Mouse (Mus musculus): ENCODE results near the gene Cyfip1. TPM values are rescaled to one million over a fixed set of nuclear protein-coding genes. Genes with fewer than 3 reads are reported as not detected.
A peak's percentile ranks its signal among the peaks of the same experiment; 100 is the strongest.

The Cyfip1 gene
- polyA plus RNA-seq, 1 experiment from 2014 or later, result 128 TPM

DNA sequence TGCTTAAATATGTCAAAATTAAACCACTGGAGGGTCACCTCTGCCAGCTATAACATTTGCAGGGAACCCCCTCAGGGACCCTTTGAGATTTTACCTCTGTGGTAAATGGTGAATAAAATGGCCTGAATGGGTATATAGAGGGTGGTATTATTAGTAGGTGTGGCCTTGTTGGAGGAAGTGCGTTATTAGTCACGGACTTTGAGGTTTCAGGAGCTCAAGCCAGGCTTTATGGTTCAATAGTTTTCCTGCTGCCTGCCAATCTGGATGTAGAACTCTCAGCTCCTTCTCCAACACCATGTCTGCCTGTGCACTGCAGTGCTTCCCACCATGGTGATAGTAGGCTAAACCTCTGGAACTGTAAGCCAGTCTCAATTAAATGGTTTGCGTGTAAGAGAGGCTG, 27.7 kb downstream of the Cyfip1 start:
- WGBS, result 87% methylated on average over 3 of the region's 3 CpGs
- 0 out of 2 replicates have a peak, but pooled peaks cover 3% of the 10 kb centered on the region for H3K4me1 ChIP-seq (ENCODE audit: control insufficient read depth, insufficient read depth, low read length)
- ATAC-seq (ENCODE audit: insufficient number of reproducible peaks, insufficient read depth, low FRiP score, low read depth), result no peak
- no peaks in the 10 kb centered on the region for H3K27me3 ChIP-seq (ENCODE audit: control insufficient read depth, insufficient read depth, low read length)
- H3K4me3 ChIP-seq (ENCODE audit: low read depth, low read length), result no peak overlapping the region
- no peak overlapping the region for H3K9ac ChIP-seq (replicated peaks; ENCODE audit: low read depth, low read length)
- no peak overlapping the region for H3K4me2 ChIP-seq (replicated peaks; ENCODE audit: low read depth, low read length)
- peaks cover 15% of the 10 kb centered on the region for H3K36me3 ChIP-seq (ENCODE audit: control insufficient read depth, insufficient read depth, low read length)
- H3K27ac ChIP-seq (ENCODE audit: low read length), result no peak overlapping the region
- H3K9me3 ChIP-seq (ENCODE audit: control insufficient read depth, low read depth, low read length), result no peaks in the 10 kb centered on the region

DNA sequence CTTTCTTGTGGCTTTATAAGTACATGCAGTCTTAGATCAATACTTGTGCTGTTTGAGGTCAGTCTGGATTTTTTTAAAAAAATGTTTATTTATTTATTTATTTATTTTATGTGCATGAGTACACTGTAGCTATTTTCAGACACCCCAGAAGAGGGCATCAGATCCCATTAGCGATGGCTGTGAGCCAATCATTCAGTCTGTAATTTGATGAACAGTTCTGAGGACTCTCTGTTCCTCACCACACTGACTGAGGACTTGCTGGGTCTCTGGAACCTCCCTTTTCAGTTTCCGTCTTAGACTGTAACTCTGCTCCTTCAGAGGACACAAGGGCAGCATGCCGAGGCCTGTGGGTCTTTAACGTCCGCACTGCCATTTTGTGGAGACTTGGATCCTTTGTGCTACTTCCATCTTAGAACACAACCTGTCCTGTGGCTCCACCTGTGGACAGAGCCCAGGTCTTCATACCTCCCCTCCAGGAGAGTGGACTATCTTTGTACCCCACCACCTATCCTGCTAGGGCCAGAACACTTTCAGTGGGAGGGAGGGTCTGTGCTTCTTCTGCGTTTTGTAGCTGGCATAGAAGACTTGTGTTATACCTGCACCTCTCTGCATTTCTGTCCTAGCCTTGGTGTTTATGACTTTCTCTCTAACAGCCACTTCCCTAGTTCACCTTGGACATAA, 28.9 kb downstream of the Cyfip1 start:
- H3K9me3 ChIP-seq (ENCODE audit: control insufficient read depth, low read depth, low read length), result no peaks in the 10 kb centered on the region
- H3K4me3 ChIP-seq (ENCODE audit: low read depth, low read length), result no peak overlapping the region
- H3K9ac ChIP-seq (replicated peaks; ENCODE audit: low read depth, low read length), result no peak overlapping the region
- H3K4me2 ChIP-seq (replicated peaks; ENCODE audit: low read depth, low read length), result no peak overlapping the region
- WGBS, result 92% methylated on average over 6 of the region's 6 CpGs
- H3K27ac ChIP-seq (ENCODE audit: low read length), result no peak overlapping the region
- H3K36me3 ChIP-seq (ENCODE audit: control insufficient read depth, insufficient read depth, low read length), result peaks cover 22% of the 10 kb centered on the region
- no peaks in the 10 kb centered on the region for H3K27me3 ChIP-seq (ENCODE audit: control insufficient read depth, insufficient read depth, low read length)
- ATAC-seq (ENCODE audit: insufficient number of reproducible peaks, insufficient read depth, low FRiP score, low read depth), result 0 out of 2 replicates have a peak, but pooled peaks have one; percentile 18
- 0 out of 2 replicates have a peak, but pooled peaks cover 3% of the 10 kb centered on the region for H3K4me1 ChIP-seq (ENCODE audit: control insufficient read depth, insufficient read depth, low read length)

DNA sequence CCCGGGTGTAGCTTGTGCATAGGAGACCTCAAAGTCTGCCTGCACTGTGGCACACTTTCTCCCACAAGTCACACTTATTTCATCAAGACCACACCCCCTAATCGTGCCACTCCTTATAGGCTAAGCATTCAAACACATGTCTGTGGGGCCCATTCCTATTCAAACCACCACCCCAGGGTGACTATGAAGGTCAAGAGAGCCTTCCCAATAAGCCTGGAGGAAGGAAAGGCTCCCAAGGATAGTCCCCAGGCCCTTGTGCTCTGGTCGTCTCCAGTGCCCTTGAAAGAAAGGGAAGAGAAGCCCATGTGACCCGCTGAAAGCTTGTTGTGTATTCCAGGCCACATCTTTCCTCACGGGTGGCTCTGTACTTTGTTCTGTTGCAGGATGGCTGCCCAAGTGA, 29.9 kb downstream of the Cyfip1 start:
- Histone ChIP-seq H3K4me3 (ENCODE audit: low read depth, low read length) (no peak overlapping the region), H3K27me3 (ENCODE audit: control insufficient read depth, insufficient read depth, low read length) (no peaks in the 10 kb centered on the region), H3K9ac (replicated peaks; ENCODE audit: low read depth, low read length) (no peak overlapping the region), H3K9me3 (ENCODE audit: control insufficient read depth, low read depth, low read length) (no peaks in the 10 kb centered on the region), H3K4me1 (ENCODE audit: control insufficient read depth, insufficient read depth, low read length) (no peaks in the 10 kb centered on the region), H3K4me2 (replicated peaks; ENCODE audit: low read depth, low read length) (no peak overlapping the region), H3K36me3 (ENCODE audit: control insufficient read depth, insufficient read depth, low read length) (peaks cover 26% of the 10 kb centered on the region), H3K27ac (ENCODE audit: low read length) (no peak overlapping the region)
- ATAC-seq (ENCODE audit: insufficient number of reproducible peaks, insufficient read depth, low FRiP score, low read depth), result no peak
- WGBS, result 79% methylated on average over 5 of the region's 5 CpGs

DNA sequence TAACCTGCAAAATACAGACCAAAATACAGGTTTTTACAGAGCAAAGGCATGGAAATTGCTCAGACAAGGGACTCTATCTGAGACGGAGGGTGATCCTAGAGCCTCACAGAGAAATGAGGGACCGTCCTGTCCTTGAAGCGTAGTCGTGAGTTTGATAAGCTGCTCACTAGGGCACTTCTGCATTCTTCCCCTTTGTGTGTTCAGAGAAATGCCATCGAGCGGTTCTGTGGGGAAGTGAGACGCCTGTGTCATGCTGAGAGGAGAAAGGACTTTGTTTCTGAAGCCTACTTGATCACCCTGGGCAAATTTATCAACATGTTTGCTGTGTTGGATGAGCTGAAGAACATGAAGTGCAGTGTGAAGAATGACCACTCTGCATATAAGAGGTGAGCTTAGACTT, 33.2 kb downstream of the Cyfip1 start:
- no peak for ATAC-seq (ENCODE audit: insufficient number of reproducible peaks, insufficient read depth, low FRiP score, low read depth)

DNA sequence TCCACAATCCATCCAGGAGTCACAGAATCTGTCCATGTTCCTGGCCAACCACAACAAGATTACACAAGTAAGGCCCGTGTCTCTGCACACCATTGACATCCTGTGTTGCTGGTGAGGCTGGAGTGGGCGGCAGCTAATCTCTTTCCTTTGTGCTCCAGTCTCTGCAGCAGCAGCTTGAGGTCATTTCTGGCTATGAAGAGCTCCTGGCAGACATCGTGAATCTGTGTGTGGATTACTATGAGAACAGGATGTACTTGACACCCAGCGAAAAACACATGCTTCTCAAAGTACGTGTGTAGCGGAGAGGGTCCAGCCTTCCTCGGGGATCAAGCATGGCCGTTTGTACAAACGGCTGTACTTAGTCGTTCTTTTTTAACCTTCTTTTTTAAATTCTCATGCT, 36.2 kb downstream of the Cyfip1 start:
- WGBS, result 86% methylated on average over 10 of the region's 10 CpGs
- no peaks in the 10 kb centered on the region for H3K4me1 ChIP-seq (ENCODE audit: control insufficient read depth, insufficient read depth, low read length)
- peaks cover 63% of the 10 kb centered on the region for H3K36me3 ChIP-seq (ENCODE audit: control insufficient read depth, insufficient read depth, low read length)
- H3K9ac ChIP-seq (replicated peaks; ENCODE audit: low read depth, low read length), result no peak overlapping the region
- no peak overlapping the region for H3K4me3 ChIP-seq (ENCODE audit: low read depth, low read length)
- H3K27ac ChIP-seq (ENCODE audit: low read length), result no peak overlapping the region
- H3K9me3 ChIP-seq (ENCODE audit: control insufficient read depth, low read depth, low read length), result no peaks in the 10 kb centered on the region
- H3K4me2 ChIP-seq (replicated peaks; ENCODE audit: low read depth, low read length), result no peak overlapping the region
- no peaks in the 10 kb centered on the region for H3K27me3 ChIP-seq (ENCODE audit: control insufficient read depth, insufficient read depth, low read length)
- ATAC-seq (ENCODE audit: insufficient number of reproducible peaks, insufficient read depth, low FRiP score, low read depth), result no peak

More for the DNA sequence above, 33.2 kb downstream of the Cyfip1 start:
- Histone ChIP-seq H3K4me2 (replicated peaks; ENCODE audit: low read depth, low read length) (no peak overlapping the region), H3K4me3 (ENCODE audit: low read depth, low read length) (no peak overlapping the region), H3K36me3 (ENCODE audit: control insufficient read depth, insufficient read depth, low read length) (peaks cover 55% of the 10 kb centered on the region), H3K27me3 (ENCODE audit: control insufficient read depth, insufficient read depth, low read length) (no peaks in the 10 kb centered on the region), H3K9me3 (ENCODE audit: control insufficient read depth, low read depth, low read length) (no peaks in the 10 kb centered on the region), H3K4me1 (ENCODE audit: control insufficient read depth, insufficient read depth, low read length) (no peaks in the 10 kb centered on the region), H3K9ac (replicated peaks; ENCODE audit: low read depth, low read length) (no peak overlapping the region), H3K27ac (ENCODE audit: low read length) (no peak overlapping the region)
- WGBS, result 89% methylated on average over 7 of the region's 7 CpGs

DNA sequence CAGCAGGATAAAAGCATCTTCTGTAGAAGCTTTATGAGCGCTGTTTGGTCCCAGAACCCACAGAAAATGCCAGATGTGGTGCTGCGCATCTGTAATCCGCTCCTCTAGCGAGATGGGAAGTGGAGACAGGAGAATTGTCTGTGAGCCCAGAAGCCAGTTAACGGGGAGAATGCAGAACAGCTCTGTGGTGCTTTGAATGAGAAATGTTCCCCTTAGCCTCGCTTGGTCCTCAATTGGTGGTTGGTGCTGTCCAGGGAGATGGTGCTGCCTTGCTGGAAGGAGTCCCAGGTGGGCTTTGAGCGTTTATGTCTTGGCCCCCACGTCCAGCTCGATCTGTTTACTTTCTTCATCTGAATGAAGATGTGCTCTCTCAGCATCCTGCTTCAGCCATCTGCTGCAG, 39.3 kb downstream of the Cyfip1 start:
- 82% methylated on average over 9 of the region's 9 CpGs for WGBS

DNA sequence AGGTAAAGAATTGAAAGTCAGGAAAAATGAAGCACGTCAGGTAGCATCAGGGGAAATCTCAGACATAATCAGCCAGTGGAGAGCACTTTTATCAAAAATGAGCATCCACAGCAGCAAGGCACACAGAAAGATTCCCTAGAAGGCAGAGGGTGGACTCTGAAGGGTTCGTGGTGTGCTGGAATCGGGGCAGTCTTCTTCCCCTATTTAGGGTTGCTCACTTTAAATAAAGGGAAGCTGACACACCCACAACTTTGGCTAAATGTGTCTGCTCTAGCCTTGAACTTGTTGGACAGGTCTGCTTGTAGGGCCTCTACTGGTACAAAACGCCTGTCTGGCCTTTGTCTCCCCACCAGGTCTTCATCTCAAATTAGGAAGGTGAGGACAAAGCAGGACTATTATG, 47.1 kb downstream of the Cyfip1 start:
- WGBS, result 89% methylated on average over 4 of the region's 4 CpGs
- no peak overlapping the region for H3K27ac ChIP-seq (ENCODE audit: low read length)
- H3K27me3 ChIP-seq (ENCODE audit: control insufficient read depth, insufficient read depth, low read length), result no peaks in the 10 kb centered on the region
- no peak overlapping the region for H3K4me3 ChIP-seq (ENCODE audit: low read depth, low read length)
- H3K9ac ChIP-seq (replicated peaks; ENCODE audit: low read depth, low read length), result no peak overlapping the region
- peaks cover 40% of the 10 kb centered on the region for H3K36me3 ChIP-seq (ENCODE audit: control insufficient read depth, insufficient read depth, low read length)
- H3K4me2 ChIP-seq (replicated peaks; ENCODE audit: low read depth, low read length), result no peak overlapping the region
- H3K9me3 ChIP-seq (ENCODE audit: control insufficient read depth, low read depth, low read length), result no peaks in the 10 kb centered on the region
- no peak for ATAC-seq (ENCODE audit: insufficient number of reproducible peaks, insufficient read depth, low FRiP score, low read depth)
- H3K4me1 ChIP-seq (ENCODE audit: control insufficient read depth, insufficient read depth, low read length), result no peaks in the 10 kb centered on the region

More for the DNA sequence above, 39.3 kb downstream of the Cyfip1 start:
- H3K9ac ChIP-seq (replicated peaks; ENCODE audit: low read depth, low read length), result no peak overlapping the region
- no peaks in the 10 kb centered on the region for H3K4me1 ChIP-seq (ENCODE audit: control insufficient read depth, insufficient read depth, low read length)
- no peak for ATAC-seq (ENCODE audit: insufficient number of reproducible peaks, insufficient read depth, low FRiP score, low read depth)
- H3K9me3 ChIP-seq (ENCODE audit: control insufficient read depth, low read depth, low read length), result no peaks in the 10 kb centered on the region
- H3K4me3 ChIP-seq (ENCODE audit: low read depth, low read length), result no peak overlapping the region
- no peak overlapping the region for H3K4me2 ChIP-seq (replicated peaks; ENCODE audit: low read depth, low read length)
- H3K27ac ChIP-seq (ENCODE audit: low read length), result no peak overlapping the region
- peaks cover 40% of the 10 kb centered on the region; the same call in 1 of the 2 replicates for H3K36me3 ChIP-seq (ENCODE audit: control insufficient read depth, insufficient read depth, low read length)
- H3K27me3 ChIP-seq (ENCODE audit: control insufficient read depth, insufficient read depth, low read length), result no peaks in the 10 kb centered on the region

DNA sequence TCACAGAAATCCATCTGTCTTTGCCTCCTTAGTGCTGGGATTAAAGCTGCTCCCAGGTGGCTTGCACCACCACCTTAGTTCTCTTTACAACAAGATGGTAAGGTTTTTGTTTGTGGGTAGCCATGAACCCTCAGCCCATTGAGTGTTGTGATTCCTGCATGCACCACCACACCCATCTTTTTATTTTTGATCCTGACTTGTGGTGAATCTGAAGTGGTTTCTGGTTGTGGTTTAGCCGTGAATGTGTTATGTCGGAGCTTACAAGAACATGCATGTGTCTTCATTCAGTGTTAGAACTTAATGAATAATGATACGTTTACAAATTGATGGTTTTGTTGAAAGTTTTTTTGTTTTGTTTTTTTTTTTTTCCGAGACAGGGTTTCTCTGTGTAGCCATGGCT, 48.5 kb downstream of the Cyfip1 start:
- H3K27ac ChIP-seq (ENCODE audit: low read length), result no peak overlapping the region
- no peaks in the 10 kb centered on the region for H3K4me1 ChIP-seq (ENCODE audit: control insufficient read depth, insufficient read depth, low read length)
- no peak overlapping the region for H3K4me2 ChIP-seq (replicated peaks; ENCODE audit: low read depth, low read length)
- 93% methylated on average over 4 of the region's 4 CpGs for WGBS
- no peaks in the 10 kb centered on the region for H3K27me3 ChIP-seq (ENCODE audit: control insufficient read depth, insufficient read depth, low read length)
- H3K4me3 ChIP-seq (ENCODE audit: low read depth, low read length), result no peak overlapping the region
- no peak for ATAC-seq (ENCODE audit: insufficient number of reproducible peaks, insufficient read depth, low FRiP score, low read depth)
- H3K9ac ChIP-seq (replicated peaks; ENCODE audit: low read depth, low read length), result no peak overlapping the region
- H3K9me3 ChIP-seq (ENCODE audit: control insufficient read depth, low read depth, low read length), result no peaks in the 10 kb centered on the region
- peaks cover 51% of the 10 kb centered on the region for H3K36me3 ChIP-seq (ENCODE audit: control insufficient read depth, insufficient read depth, low read length)

DNA sequence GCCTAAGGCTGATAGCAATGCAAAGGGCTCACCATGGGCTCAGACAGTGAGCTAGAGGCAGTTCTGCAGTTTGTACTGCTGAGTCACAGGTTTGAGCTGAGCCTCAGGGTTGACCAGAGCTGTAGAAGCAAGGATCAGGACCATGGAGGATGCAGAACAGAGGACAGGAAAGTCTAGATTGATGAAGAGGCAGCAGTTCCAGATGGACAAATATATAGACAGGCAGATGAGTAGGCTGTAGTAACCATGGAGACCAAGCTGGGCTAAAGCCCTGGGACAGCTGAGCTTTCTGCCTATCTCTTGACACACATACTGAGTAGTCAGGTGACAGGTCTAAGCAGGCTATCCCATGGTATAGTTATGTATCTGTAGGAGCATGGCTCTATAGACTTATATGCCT, 49.2 kb downstream of the Cyfip1 start:
- no peaks in the 10 kb centered on the region for H3K9me3 ChIP-seq (ENCODE audit: control insufficient read depth, low read depth, low read length)
- H3K27me3 ChIP-seq (ENCODE audit: control insufficient read depth, insufficient read depth, low read length), result no peaks in the 10 kb centered on the region
- peaks cover 51% of the 10 kb centered on the region for H3K36me3 ChIP-seq (ENCODE audit: control insufficient read depth, insufficient read depth, low read length)
- ATAC-seq (ENCODE audit: insufficient number of reproducible peaks, insufficient read depth, low FRiP score, low read depth), result no peak
- no peak overlapping the region for H3K27ac ChIP-seq (ENCODE audit: low read length)
- H3K4me1 ChIP-seq (ENCODE audit: control insufficient read depth, insufficient read depth, low read length), result no peaks in the 10 kb centered on the region
- H3K9ac ChIP-seq (replicated peaks; ENCODE audit: low read depth, low read length), result no peak overlapping the region
- H3K4me2 ChIP-seq (replicated peaks; ENCODE audit: low read depth, low read length), result no peak overlapping the region
- no peak overlapping the region for H3K4me3 ChIP-seq (ENCODE audit: low read depth, low read length)

Measured in stomach, embryonic 14.5 days (tissue).